Mouse (Mus musculus) C2C12 (cell line): ENCODE results near the gene Nsun7.

ENCODE experiments used
- CEBPB ChIP-seq: IDR thresholded peaks from one replicate; pipeline ENCODE4 v1.6.1; 2011; ENCODE audit warnings: low read depth, mild to moderate bottlenecking, control low read depth, moderate library complexity
- CTCF ChIP-seq: IDR thresholded peaks from one replicate; pipeline ENCODE4 v1.5.1; 2011; ENCODE audit not compliant: control insufficient read depth, insufficient read depth, insufficient read length
- FOSL1 ChIP-seq: IDR thresholded peaks from one replicate; pipeline ENCODE4 v1.8.0; 2011; ENCODE audit warnings: mild to moderate bottlenecking, low read length; ENCODE audit not compliant: poor library complexity, insufficient read depth, severe bottlenecking
- MAX ChIP-seq: IDR thresholded peaks from one replicate; pipeline ENCODE4 v1.6.1; 2011; ENCODE audit warnings: mild to moderate bottlenecking, control low read depth
- MYOD1 ChIP-seq: IDR thresholded peaks from one replicate; pipeline ENCODE4 v1.6.1; 2011; ENCODE audit warnings: low read depth; ENCODE audit not compliant: control insufficient read depth, insufficient read length
- MYOG ChIP-seq: IDR thresholded peaks from one replicate; pipeline ENCODE4 v1.6.1; 2011; ENCODE audit not compliant: control insufficient read depth, insufficient read length; ENCODE audit errors: extremely low read depth
- USF1 ChIP-seq: IDR thresholded peaks from one replicate; pipeline ENCODE4 v1.6.1; 2011; ENCODE audit warnings: low read depth, mild to moderate bottlenecking, control low read depth, moderate library complexity

- TF ChIP-seq MAX (no peak), CTCF (no peak), USF1 (no peak), CEBPB (no peak), MYOD1 (no peak), FOSL1 (no peak), MYOG (no peak)
Observed at GRCm38 (mm10) chr5:66279650-66280049, 20.0 kb downstream of the Nsun7 start.
